Mouse (Mus musculus): ENCODE measurements around the gene Ranbp3.

DNA sequence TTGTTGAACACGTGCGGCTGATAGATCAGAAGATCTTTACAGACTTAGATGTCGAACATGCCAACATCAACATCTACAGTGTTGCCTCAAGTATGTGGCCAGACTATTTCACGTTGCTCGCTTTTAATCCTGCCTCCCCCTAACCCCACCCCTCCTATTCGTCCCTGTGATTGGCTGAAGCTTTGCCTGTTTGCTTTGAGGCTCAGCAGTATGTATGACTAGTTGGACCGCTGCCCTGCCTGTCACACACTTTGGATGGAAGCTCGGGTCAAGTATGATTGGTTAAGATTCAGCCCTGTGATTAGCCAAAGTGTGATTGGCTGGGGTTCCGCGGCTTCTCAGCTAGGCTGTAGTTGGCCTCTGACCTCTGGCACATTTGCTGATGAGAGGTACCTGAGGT is 21.3 kb upstream of the Ranbp3 start:
- TF ChIP-seq CTCF (IDR thresholded peaks at IDR 0.05; ENCODE audit: control insufficient read depth, insufficient read depth, insufficient replicate concordance, low read depth, low read length) (no peak), POLR2A (IDR thresholded peaks at IDR 0.05; ENCODE audit: control insufficient read depth, low read depth, low read length) (no peak)
